Mouse (Mus musculus) limb, embryonic 12.5 days (tissue): Measurements from ENCODE around the gene Kcnq5. TPM values are rescaled to one million over a fixed set of nuclear protein-coding genes. Genes with fewer than 3 reads are reported as not detected.

ENCODE experiments used
- ATAC-seq: fragments of 200-750 bp; cut with Nextera tagmentation; 2 replicates; pipeline ENCODE4 v1.8.0; 2017; ENCODE audit warnings: low read depth, moderate TSS enrichment; ENCODE audit not compliant: insufficient number of reproducible peaks, insufficient read depth, low FRiP score, low TSS enrichment
- H3K27ac ChIP-seq: fragments of 300-500 bp; sonication (generic); 2 replicates; pipeline ENCODE4 v1.5.1; 2016; ENCODE audit warnings: mild to moderate bottlenecking, moderate library complexity
- H3K27me3 ChIP-seq: fragments of 300-500 bp; sonication (generic); 2 replicates; pipeline ENCODE4 v1.6.1; 2016; ENCODE audit warnings: mild to moderate bottlenecking, moderate library complexity
- H3K36me3 ChIP-seq: fragments of 300-500 bp; sonication (generic); 2 replicates; pipeline ENCODE4 v1.6.1; 2016; ENCODE audit warnings: mild to moderate bottlenecking, moderate library complexity
- H3K4me1 ChIP-seq: fragments of 300-500 bp; sonication (generic); replicated peaks from 2 replicates; pipeline ENCODE4 v1.6.1; 2016
- H3K4me2 ChIP-seq: fragments of 300-500 bp; sonication (generic); 2 replicates; pipeline ENCODE4 v1.6.1; 2016; ENCODE audit warnings: mild to moderate bottlenecking, moderate library complexity
- H3K4me3 ChIP-seq: fragments of 300-500 bp; sonication (generic); replicated peaks from 2 replicates; pipeline ENCODE4 v1.5.1; 2016; ENCODE audit warnings: mild to moderate bottlenecking
- H3K9ac ChIP-seq: fragments of 300-500 bp; sonication (generic); replicated peaks from 2 replicates; pipeline ENCODE4 v1.6.1; 2016; ENCODE audit warnings: mild to moderate bottlenecking, moderate library complexity
- H3K9me3 ChIP-seq: fragments of 300-500 bp; sonication (generic); 2 replicates; pipeline ENCODE4 v1.6.1; 2016; ENCODE audit warnings: mild to moderate bottlenecking, moderate library complexity
- WGBS: fragments of 180-500 bp; shearing (Covaris S2); methylation state at CpG from one replicate; pipeline ENCODE4 v1.1.7; 2016; 5-methylcytosine and 5-hydroxymethylcytosine counted together
- polyA plus RNA-seq: library from polyadenylated mRNA; unstranded; fragments of >200 nt; fragmentation: Nextera tagmentation; extraction: Ambion mirVana; gene quantifications from 2 replicates; pipeline ENCODE4 v1.2.1, GENCODE M21; 2016

Gene Kcnq5
- polyA plus RNA-seq, 1 experiment from 2014 or later = 2.5 TPM

DNA sequence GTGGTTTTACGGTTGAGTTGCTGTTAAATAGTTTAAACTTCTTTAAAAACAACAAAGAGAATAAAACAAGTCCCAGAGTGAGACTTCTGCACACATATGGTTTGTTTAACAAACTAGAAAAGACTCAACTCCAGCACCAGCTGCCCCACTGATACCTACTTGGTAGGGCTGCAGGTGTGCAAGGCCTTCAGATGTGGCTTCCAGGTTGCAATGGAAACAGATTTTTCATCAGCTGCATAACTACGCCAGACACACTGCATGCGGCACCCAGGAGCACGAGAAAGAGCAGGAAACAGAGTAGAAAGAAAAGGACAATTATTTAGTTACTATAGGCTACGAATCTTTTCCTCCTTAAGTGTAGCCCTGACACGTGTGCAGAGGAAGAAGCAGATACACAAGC is 492.4 kb downstream of the Kcnq5 start:
- WGBS = 74% methylated on average over 6 of the region's 6 CpGs
- H3K9me3 ChIP-seq = no peaks in the 10 kb centered on the region
- no peak overlapping the region for H3K4me2 ChIP-seq
- no peaks in the 10 kb centered on the region for H3K27me3 ChIP-seq
- no peaks in the 10 kb centered on the region for H3K36me3 ChIP-seq
- no peaks in the 10 kb centered on the region for H3K4me1 ChIP-seq
- no peak for ATAC-seq
- H3K27ac ChIP-seq = no peak overlapping the region
- no peak overlapping the region for H3K9ac ChIP-seq
- no peak overlapping the region for H3K4me3 ChIP-seq

DNA sequence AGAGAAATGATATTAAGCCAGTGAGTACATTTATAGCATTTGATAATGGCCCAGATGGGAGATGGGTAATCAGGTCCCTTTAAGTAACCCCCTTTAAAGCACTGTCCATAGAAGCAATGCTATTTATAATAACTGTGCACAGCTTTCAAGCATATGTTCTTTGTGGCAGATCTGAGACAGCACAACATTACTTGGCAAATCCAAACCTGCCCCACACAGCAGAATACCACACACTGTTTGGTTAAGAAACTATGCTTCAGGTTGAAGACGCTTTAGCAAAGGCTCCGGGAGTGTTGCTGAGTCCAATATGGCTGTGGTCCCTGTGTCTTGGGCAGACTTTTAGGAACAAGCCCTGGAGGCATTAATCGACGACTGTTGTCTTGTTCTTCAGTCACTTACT is 495.3 kb downstream of the Kcnq5 start:
- no peak overlapping the region for H3K9ac ChIP-seq
- no peaks in the 10 kb centered on the region for H3K36me3 ChIP-seq
- no peak overlapping the region for H3K4me3 ChIP-seq
- H3K9me3 ChIP-seq = no peaks in the 10 kb centered on the region
- no peaks in the 10 kb centered on the region for H3K4me1 ChIP-seq
- no peak overlapping the region for H3K27ac ChIP-seq
- H3K4me2 ChIP-seq = no peak overlapping the region
- WGBS = 85% methylated on average over 4 of the region's 4 CpGs
- no peaks in the 10 kb centered on the region for H3K27me3 ChIP-seq
- ATAC-seq = no peak

DNA sequence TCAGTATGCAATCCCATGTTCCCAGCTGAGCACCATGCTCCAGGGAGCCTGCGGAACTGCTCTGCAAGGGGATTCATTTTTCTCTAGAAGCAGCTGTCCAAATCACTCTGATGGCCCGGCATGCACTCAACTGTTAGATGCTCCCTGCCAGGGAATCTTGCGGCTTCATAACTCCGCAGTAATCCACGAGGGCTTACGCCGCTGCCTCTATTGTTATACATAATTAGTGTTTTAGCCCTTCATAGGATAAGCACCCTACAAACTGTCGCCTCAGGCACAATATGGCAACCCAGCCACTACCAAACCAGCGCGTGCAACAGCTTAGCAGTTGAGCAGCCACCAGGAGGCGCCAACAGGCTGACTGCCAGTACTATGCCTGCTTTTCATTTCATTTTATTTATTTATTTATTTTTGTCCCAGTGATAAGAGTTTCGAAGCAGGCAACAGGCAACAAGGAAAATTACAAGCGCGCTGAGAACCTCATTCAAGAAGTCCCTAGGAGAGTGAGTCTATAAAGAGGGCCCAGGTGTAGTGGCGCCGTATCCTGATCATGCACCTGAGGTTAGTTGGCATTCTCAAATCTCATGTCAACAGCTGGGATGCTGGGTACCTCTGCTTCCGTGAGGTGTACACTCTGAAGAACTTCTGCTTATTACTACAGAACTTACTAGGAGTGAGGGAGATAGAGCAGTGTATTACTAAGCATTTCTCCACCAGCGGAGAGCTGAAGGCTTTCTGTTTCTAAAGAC is 500.6 kb downstream of the Kcnq5 start:
- Histone ChIP-seq H3K4me3 (no peak overlapping the region), H3K4me2 (no peak overlapping the region), H3K4me1 (no peaks in the 10 kb centered on the region), H3K27ac (no peak overlapping the region), H3K9ac (no peak overlapping the region), H3K27me3 (no peaks in the 10 kb centered on the region), H3K36me3 (no peaks in the 10 kb centered on the region), H3K9me3 (no peaks in the 10 kb centered on the region)
- no peak for ATAC-seq
- WGBS = 57% methylated on average over 18 of the region's 18 CpGs

DNA sequence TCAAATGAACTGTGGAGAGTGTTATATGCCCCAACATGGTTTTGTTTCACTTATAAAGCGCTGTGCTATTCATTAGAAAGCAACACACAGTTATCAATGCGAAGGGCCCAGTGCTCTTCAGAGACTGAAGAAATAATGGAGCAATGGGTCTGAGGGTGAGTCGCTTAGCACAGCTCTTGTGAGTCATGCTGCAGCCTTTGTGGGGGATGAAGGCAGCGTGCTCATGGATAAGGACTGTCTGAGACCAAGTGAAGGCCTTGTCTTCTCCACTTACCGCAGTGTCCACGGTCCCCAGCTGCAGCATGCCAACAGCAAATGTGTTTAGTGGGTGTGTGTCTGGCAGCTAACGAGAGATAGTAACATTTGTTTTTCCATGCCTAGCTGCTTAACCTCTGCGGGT is 503.2 kb downstream of the Kcnq5 start:
- 84% methylated on average over 8 of the region's 8 CpGs for WGBS
- ATAC-seq = no peak
- no peaks in the 10 kb centered on the region for H3K27me3 ChIP-seq

DNA sequence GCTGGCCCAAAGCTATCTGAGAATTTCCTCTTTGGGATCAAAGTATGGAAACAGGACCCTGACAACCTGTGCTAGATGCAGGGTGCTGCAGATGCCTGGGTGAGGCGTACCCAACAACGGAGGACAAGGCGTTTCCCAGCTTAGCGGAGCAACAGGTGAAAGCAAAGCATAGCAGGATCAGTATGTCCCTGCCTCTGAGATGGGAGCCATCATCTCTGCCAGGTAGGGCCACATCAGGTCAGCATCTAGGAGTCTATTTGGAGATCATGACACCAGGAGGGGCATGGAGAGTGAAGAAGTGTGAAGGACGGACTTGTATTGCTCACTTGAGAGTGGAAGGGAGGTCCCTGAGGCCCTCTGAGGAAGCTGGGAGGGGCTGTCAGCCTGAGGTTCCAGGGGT is 505.8 kb downstream of the Kcnq5 start:
- WGBS = 89% methylated on average over 5 of the region's 5 CpGs
- H3K36me3 ChIP-seq = no peaks in the 10 kb centered on the region
- H3K4me2 ChIP-seq = no peak overlapping the region
- no peak overlapping the region for H3K9ac ChIP-seq
- no peaks in the 10 kb centered on the region for H3K27me3 ChIP-seq
- no peak for ATAC-seq
- H3K4me1 ChIP-seq = no peaks in the 10 kb centered on the region
- H3K27ac ChIP-seq = no peak overlapping the region
- no peak overlapping the region for H3K4me3 ChIP-seq
- H3K9me3 ChIP-seq = no peaks in the 10 kb centered on the region

More for the DNA sequence above, 503.2 kb downstream of the Kcnq5 start:
- Histone ChIP-seq H3K36me3 (no peaks in the 10 kb centered on the region), H3K4me3 (no peak overlapping the region), H3K4me2 (no peak overlapping the region), H3K27ac (no peak overlapping the region), H3K9me3 (no peaks in the 10 kb centered on the region), H3K9ac (no peak overlapping the region), H3K4me1 (no peaks in the 10 kb centered on the region)

DNA sequence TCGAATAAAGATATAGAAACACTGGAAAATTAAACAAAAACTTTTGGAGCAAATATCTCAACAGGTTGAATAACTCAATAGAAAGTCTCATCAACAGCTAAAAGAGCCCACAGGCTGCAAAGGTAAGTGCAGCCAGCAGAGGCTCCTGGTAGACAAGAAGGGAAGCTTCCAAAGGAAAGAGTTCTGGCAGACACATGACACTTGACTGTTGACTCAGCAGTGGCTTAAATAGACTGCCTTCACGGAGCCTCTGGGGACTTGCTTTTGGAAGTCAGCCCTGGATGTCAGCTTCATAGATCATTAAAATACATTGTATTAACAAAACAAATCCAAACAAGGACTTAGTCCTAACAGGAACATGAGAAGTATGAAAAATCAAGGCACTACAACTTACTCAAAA is 513.5 kb downstream of the Kcnq5 start:
- no peak overlapping the region for H3K4me2 ChIP-seq
- ATAC-seq = no peak
- H3K9me3 ChIP-seq = no peaks in the 10 kb centered on the region
- no peak overlapping the region for H3K27ac ChIP-seq
- no peak overlapping the region for H3K9ac ChIP-seq
- no peaks in the 10 kb centered on the region for H3K27me3 ChIP-seq
- no peaks in the 10 kb centered on the region for H3K36me3 ChIP-seq
- H3K4me3 ChIP-seq = no peak overlapping the region
- no peaks in the 10 kb centered on the region for H3K4me1 ChIP-seq
- 69% methylated on average over 2 of the region's 2 CpGs for WGBS

GRCm38 (mm10) chr1:21436753-21437152 is 525.0 kb downstream of the Kcnq5 start:
- Histone ChIP-seq H3K4me3 (no peak overlapping the region), H3K36me3 (no peaks in the 10 kb centered on the region), H3K4me2 (no peak overlapping the region), H3K4me1 (no peaks in the 10 kb centered on the region), H3K27me3 (no peaks in the 10 kb centered on the region), H3K27ac (no peak overlapping the region), H3K9me3 (no peaks in the 10 kb centered on the region), H3K9ac (no peak overlapping the region)
- 74% methylated on average over 3 of the region's 3 CpGs for WGBS
- ATAC-seq = no peak

- Histone ChIP-seq H3K27ac (no peak overlapping the region), H3K4me1 (no peaks in the 10 kb centered on the region), H3K27me3 (no peaks in the 10 kb centered on the region), H3K9me3 (no peaks in the 10 kb centered on the region), H3K36me3 (no peaks in the 10 kb centered on the region), H3K4me2 (no peak overlapping the region), H3K4me3 (no peak overlapping the region), H3K9ac (no peak overlapping the region)
- WGBS = 74% methylated on average over 3 of the region's 3 CpGs
- ATAC-seq = no peak
Observed at GRCm38 (mm10) chr1:21434853-21435252, 526.9 kb downstream of the Kcnq5 start.

- Histone ChIP-seq H3K4me1 (no peaks in the 10 kb centered on the region), H3K9ac (no peak overlapping the region), H3K9me3 (no peaks in the 10 kb centered on the region), H3K4me2 (no peak overlapping the region), H3K36me3 (no peaks in the 10 kb centered on the region), H3K27me3 (no peaks in the 10 kb centered on the region), H3K27ac (no peak overlapping the region), H3K4me3 (no peak overlapping the region)
- WGBS = 91% methylated on average over 3 of the region's 3 CpGs
- no peak for ATAC-seq
Observed at GRCm38 (mm10) chr1:21431666-21432065, 530.1 kb downstream of the Kcnq5 start.

- H3K9ac ChIP-seq = no peak overlapping the region
- no peak overlapping the region for H3K4me2 ChIP-seq
- H3K27ac ChIP-seq = no peak overlapping the region
- ATAC-seq = no peak
- no peaks in the 10 kb centered on the region for H3K4me1 ChIP-seq
- H3K27me3 ChIP-seq = no peaks in the 10 kb centered on the region
- 68% methylated on average over 4 of the region's 4 CpGs for WGBS
- H3K9me3 ChIP-seq = no peaks in the 10 kb centered on the region
- H3K4me3 ChIP-seq = no peak overlapping the region
- H3K36me3 ChIP-seq = no peaks in the 10 kb centered on the region
Observed at GRCm38 (mm10) chr1:21428079-21428478, 533.7 kb downstream of the Kcnq5 start.

- no peak overlapping the region for H3K4me2 ChIP-seq
- H3K4me3 ChIP-seq = no peak overlapping the region
- no peaks in the 10 kb centered on the region for H3K4me1 ChIP-seq
- no peaks in the 10 kb centered on the region for H3K27me3 ChIP-seq
- no peak overlapping the region for H3K27ac ChIP-seq
- WGBS = 87% methylated on average over 2 of the region's 2 CpGs
- no peaks in the 10 kb centered on the region for H3K36me3 ChIP-seq
- no peaks in the 10 kb centered on the region for H3K9me3 ChIP-seq
- ATAC-seq = no peak
- H3K9ac ChIP-seq = no peak overlapping the region
Observed at GRCm38 (mm10) chr1:21425654-21426053, 536.1 kb downstream of the Kcnq5 start.

- H3K4me3 ChIP-seq = no peak overlapping the region
- H3K27me3 ChIP-seq = no peaks in the 10 kb centered on the region
- H3K36me3 ChIP-seq = no peaks in the 10 kb centered on the region
- no peak for ATAC-seq
- no peak overlapping the region for H3K9ac ChIP-seq
- H3K27ac ChIP-seq = no peak overlapping the region
- no peaks in the 10 kb centered on the region for H3K4me1 ChIP-seq
- H3K4me2 ChIP-seq = no peak overlapping the region
- H3K9me3 ChIP-seq = no peaks in the 10 kb centered on the region
Observed at GRCm38 (mm10) chr1:21419370-21419769, 542.4 kb downstream of the Kcnq5 start.
